Mouse (Mus musculus): ENCODE data around the gene Plscr3. TPM values are rescaled to one million over a fixed set of nuclear protein-coding genes. Genes with fewer than 3 reads are reported as not detected.
A peak's percentile ranks its signal among the peaks of the same experiment; 100 is the strongest.

Gene Plscr3
- polyA plus RNA-seq, 1 experiment from 2014 or later: 90.0 TPM

GRCm38 (mm10) chr11:69815155-69815554 lies 31.0 kb upstream of the Plscr3 start, which contains the start of gene Gm39566:
Gene Gm39566, minus strand, starts transcription at chr11:69815298.
- DNase-seq (ENCODE audit: low spot score) (no peak), ATAC-seq (replicated peaks; ENCODE audit: insufficient number of reproducible peaks, low FRiP score, low TSS enrichment, low read depth) (no peak)
- no peak within 1 kb of the TSS for H3K27ac ChIP-seq (replicated peaks; ENCODE audit: low read depth, low read length)
- no peaks in the 10 kb centered on the region for H3K4me1 ChIP-seq (ENCODE audit: control insufficient read depth, insufficient read depth, low read length)
- no peak within 1 kb of the TSS for H3K4me2 ChIP-seq (ENCODE audit: low read depth, low read length)
- H3K4me3 ChIP-seq (ENCODE audit: low read depth, low read length): no peak within 1 kb of the TSS
- no peak within 1 kb of the TSS for H3K9ac ChIP-seq (replicated peaks; ENCODE audit: low read length)
- H3K9me3 ChIP-seq (replicated peaks; ENCODE audit: control insufficient read depth, low read length): peaks cover 3% of the 10 kb centered on the region; the same call in 1 of the 2 replicates
- 61% methylated on average over 10 of the region's 10 CpGs for WGBS
- H3K36me3 ChIP-seq (replicated peaks; ENCODE audit: control insufficient read depth, insufficient read depth, low read depth, low read length): no peaks in the 10 kb centered on the region
- no peaks in the 10 kb centered on the region for H3K27me3 ChIP-seq (ENCODE audit: control insufficient read depth, insufficient read depth, low read length)

- ATAC-seq (replicated peaks; ENCODE audit: insufficient number of reproducible peaks, low FRiP score, low TSS enrichment, low read depth): no peak
- WGBS: 90% methylated on average over 12 of the region's 12 CpGs
Observed at GRCm38 (mm10) chr11:69816520-69816919, 29.7 kb upstream of the Plscr3 start.

GRCm38 (mm10) chr11:69818365-69818764 lies 27.8 kb upstream of the Plscr3 start, which contains the start of gene Spem2:
Gene Spem2, minus strand, starts transcription at chr11:69818465.
- Histone ChIP-seq H3K4me2 (ENCODE audit: low read depth, low read length) (no peak within 1 kb of the TSS), H3K27ac (replicated peaks; ENCODE audit: low read depth, low read length) (no peak within 1 kb of the TSS), H3K9ac (replicated peaks; ENCODE audit: low read length) (no peak within 1 kb of the TSS), H3K9me3 (replicated peaks; ENCODE audit: control insufficient read depth, low read length) (peaks cover 3% of the 10 kb centered on the region; the same call in 1 of the 2 replicates), H3K27me3 (ENCODE audit: control insufficient read depth, insufficient read depth, low read length) (no peaks in the 10 kb centered on the region), H3K36me3 (replicated peaks; ENCODE audit: control insufficient read depth, insufficient read depth, low read depth, low read length) (no peaks in the 10 kb centered on the region), H3K4me1 (ENCODE audit: control insufficient read depth, insufficient read depth, low read length) (no peaks in the 10 kb centered on the region), H3K4me3 (ENCODE audit: low read depth, low read length) (no peak within 1 kb of the TSS)
- DNase-seq (ENCODE audit: low spot score) (no peak), ATAC-seq (replicated peaks; ENCODE audit: insufficient number of reproducible peaks, low FRiP score, low TSS enrichment, low read depth) (no peak)
- WGBS: 74% methylated on average over 2 of the region's 2 CpGs

More at GRCm38 (mm10) chr11:69816520-69816919, 29.7 kb upstream of the Plscr3 start:
- Histone ChIP-seq H3K9ac (replicated peaks; ENCODE audit: low read length) (no peak overlapping the region), H3K36me3 (replicated peaks; ENCODE audit: control insufficient read depth, insufficient read depth, low read depth, low read length) (no peaks in the 10 kb centered on the region), H3K4me3 (ENCODE audit: low read depth, low read length) (no peak overlapping the region), H3K9me3 (replicated peaks; ENCODE audit: control insufficient read depth, low read length) (peaks cover 3% of the 10 kb centered on the region; the same call in 1 of the 2 replicates), H3K27ac (replicated peaks; ENCODE audit: low read depth, low read length) (no peak overlapping the region), H3K4me1 (ENCODE audit: control insufficient read depth, insufficient read depth, low read length) (no peaks in the 10 kb centered on the region), H3K4me2 (ENCODE audit: low read depth, low read length) (no peak overlapping the region), H3K27me3 (ENCODE audit: control insufficient read depth, insufficient read depth, low read length) (no peaks in the 10 kb centered on the region)
- DNase-seq (ENCODE audit: low spot score): no peak

GRCm38 (mm10) chr11:69818871-69819270 lies 27.3 kb upstream of the Plscr3 start:
- no peaks in the 10 kb centered on the region for H3K4me1 ChIP-seq (ENCODE audit: control insufficient read depth, insufficient read depth, low read length)
- no peak overlapping the region for H3K27ac ChIP-seq (replicated peaks; ENCODE audit: low read depth, low read length)
- no peak overlapping the region for H3K4me2 ChIP-seq (ENCODE audit: low read depth, low read length)
- H3K4me3 ChIP-seq (ENCODE audit: low read depth, low read length): no peak overlapping the region
- H3K27me3 ChIP-seq (ENCODE audit: control insufficient read depth, insufficient read depth, low read length): no peaks in the 10 kb centered on the region
- DNase-seq (ENCODE audit: low spot score): no peak
- H3K9me3 ChIP-seq (replicated peaks; ENCODE audit: control insufficient read depth, low read length): peaks cover 3% of the 10 kb centered on the region; the same call in 1 of the 2 replicates
- H3K9ac ChIP-seq (replicated peaks; ENCODE audit: low read length): no peak overlapping the region
- ATAC-seq (replicated peaks; ENCODE audit: insufficient number of reproducible peaks, low FRiP score, low TSS enrichment, low read depth): no peak
- 88% methylated on average over 8 of the region's 8 CpGs for WGBS
- no peaks in the 10 kb centered on the region for H3K36me3 ChIP-seq (replicated peaks; ENCODE audit: control insufficient read depth, insufficient read depth, low read depth, low read length)

- 86% methylated on average over 3 of the region's 3 CpGs for WGBS
- H3K27me3 ChIP-seq (ENCODE audit: control insufficient read depth, insufficient read depth, low read length): no peaks in the 10 kb centered on the region
Observed at GRCm38 (mm10) chr11:69822080-69822479, 24.1 kb upstream of the Plscr3 start, which contains the start of gene Spem1. Gene Spem1, minus strand, starts transcription at chr11:69822180.

GRCm38 (mm10) chr11:69823456-69823855 lies 22.7 kb upstream of the Plscr3 start:
- DNase-seq (ENCODE audit: low spot score) (no peak), ATAC-seq (replicated peaks; ENCODE audit: insufficient number of reproducible peaks, low FRiP score, low TSS enrichment, low read depth) (no peak)
- Histone ChIP-seq H3K4me1 (ENCODE audit: control insufficient read depth, insufficient read depth, low read length) (no peaks in the 10 kb centered on the region), H3K4me2 (ENCODE audit: low read depth, low read length) (no peak overlapping the region), H3K27me3 (ENCODE audit: control insufficient read depth, insufficient read depth, low read length) (no peaks in the 10 kb centered on the region), H3K36me3 (replicated peaks; ENCODE audit: control insufficient read depth, insufficient read depth, low read depth, low read length) (peaks cover 15% of the 10 kb centered on the region), H3K4me3 (ENCODE audit: low read depth, low read length) (no peak overlapping the region), H3K9me3 (replicated peaks; ENCODE audit: control insufficient read depth, low read length) (no peaks in the 10 kb centered on the region), H3K9ac (replicated peaks; ENCODE audit: low read length) (no peak overlapping the region), H3K27ac (replicated peaks; ENCODE audit: low read depth, low read length) (no peak overlapping the region)
- 58% methylated on average over 2 of the region's 2 CpGs for WGBS

More at GRCm38 (mm10) chr11:69822080-69822479, 24.1 kb upstream of the Plscr3 start, which contains the start of gene Spem1:
- Histone ChIP-seq H3K9me3 (replicated peaks; ENCODE audit: control insufficient read depth, low read length) (no peaks in the 10 kb centered on the region), H3K4me2 (ENCODE audit: low read depth, low read length) (no peak within 1 kb of the TSS), H3K4me1 (ENCODE audit: control insufficient read depth, insufficient read depth, low read length) (no peaks in the 10 kb centered on the region), H3K36me3 (replicated peaks; ENCODE audit: control insufficient read depth, insufficient read depth, low read depth, low read length) (peaks cover 12% of the 10 kb centered on the region), H3K4me3 (ENCODE audit: low read depth, low read length) (no peak within 1 kb of the TSS), H3K9ac (replicated peaks; ENCODE audit: low read length) (no peak within 1 kb of the TSS), H3K27ac (replicated peaks; ENCODE audit: low read depth, low read length) (no peak within 1 kb of the TSS)
- no peak for ATAC-seq (replicated peaks; ENCODE audit: insufficient number of reproducible peaks, low FRiP score, low TSS enrichment, low read depth)
- no peak for DNase-seq (ENCODE audit: low spot score)

GRCm38 (mm10) chr11:69828832-69829231 lies 17.3 kb upstream of the Plscr3 start:
- no peak for ATAC-seq (replicated peaks; ENCODE audit: insufficient number of reproducible peaks, low FRiP score, low TSS enrichment, low read depth)
- H3K36me3 ChIP-seq (replicated peaks; ENCODE audit: control insufficient read depth, insufficient read depth, low read depth, low read length): peaks cover 21% of the 10 kb centered on the region
- H3K9ac ChIP-seq (replicated peaks; ENCODE audit: low read length): no peak overlapping the region
- H3K4me3 ChIP-seq (ENCODE audit: low read depth, low read length): no peak overlapping the region
- 83% methylated on average over 5 of the region's 5 CpGs for WGBS
- DNase-seq (ENCODE audit: low spot score): no peak
- no peaks in the 10 kb centered on the region for H3K9me3 ChIP-seq (replicated peaks; ENCODE audit: control insufficient read depth, low read length)
- 0 out of 2 replicates have a peak, but pooled peaks cover 2% of the 10 kb centered on the region for H3K27me3 ChIP-seq (ENCODE audit: control insufficient read depth, insufficient read depth, low read length)
- H3K27ac ChIP-seq (replicated peaks; ENCODE audit: low read depth, low read length): no peak overlapping the region
- no peak overlapping the region for H3K4me2 ChIP-seq (ENCODE audit: low read depth, low read length)
- H3K4me1 ChIP-seq (ENCODE audit: control insufficient read depth, insufficient read depth, low read length): peaks cover 2% of the 10 kb centered on the region; the same call in 1 of the 2 replicates

GRCm38 (mm10) chr11:69833554-69833953 lies 12.6 kb upstream of the Plscr3 start:
- Histone ChIP-seq H3K36me3 (replicated peaks; ENCODE audit: control insufficient read depth, insufficient read depth, low read depth, low read length) (peaks cover 7% of the 10 kb centered on the region), H3K4me3 (ENCODE audit: low read depth, low read length) (peak overlapping the region; percentile 79), H3K9me3 (replicated peaks; ENCODE audit: control insufficient read depth, low read length) (no peaks in the 10 kb centered on the region), H3K27ac (replicated peaks; ENCODE audit: low read depth, low read length) (no peak overlapping the region; the same call in 1 of the 2 replicates), H3K27me3 (ENCODE audit: control insufficient read depth, insufficient read depth, low read length) (0 out of 2 replicates have a peak, but pooled peaks cover 2% of the 10 kb centered on the region), H3K9ac (replicated peaks; ENCODE audit: low read length) (peak overlapping the region; percentile 77; the same call in 1 of the 2 replicates), H3K4me1 (ENCODE audit: control insufficient read depth, insufficient read depth, low read length) (peaks cover 9% of the 10 kb centered on the region), H3K4me2 (ENCODE audit: low read depth, low read length) (peak overlapping the region; percentile 93)
- no peak for DNase-seq (ENCODE audit: low spot score)
- 64% methylated on average over 8 of the region's 8 CpGs for WGBS
- ATAC-seq (replicated peaks; ENCODE audit: insufficient number of reproducible peaks, low FRiP score, low TSS enrichment, low read depth): no peak

All from embryonic facial prominence, embryonic 11.5 days (tissue).